Mouse (Mus musculus): ENCODE measurements around the gene Dpep3.

Gene Dpep3

GRCm38 (mm10) chr8:105935863-105936603, 43.2 kb downstream of the Dpep3 start:
- no peak for DNase-seq (ENCODE audit: low spot score in 2 of 2)

- no peak for DNase-seq (ENCODE audit: low spot score in 2 of 2)
Measured at GRCm38 (mm10) chr8:105935105-105935504, 44.1 kb downstream of the Dpep3 start.

DNA sequence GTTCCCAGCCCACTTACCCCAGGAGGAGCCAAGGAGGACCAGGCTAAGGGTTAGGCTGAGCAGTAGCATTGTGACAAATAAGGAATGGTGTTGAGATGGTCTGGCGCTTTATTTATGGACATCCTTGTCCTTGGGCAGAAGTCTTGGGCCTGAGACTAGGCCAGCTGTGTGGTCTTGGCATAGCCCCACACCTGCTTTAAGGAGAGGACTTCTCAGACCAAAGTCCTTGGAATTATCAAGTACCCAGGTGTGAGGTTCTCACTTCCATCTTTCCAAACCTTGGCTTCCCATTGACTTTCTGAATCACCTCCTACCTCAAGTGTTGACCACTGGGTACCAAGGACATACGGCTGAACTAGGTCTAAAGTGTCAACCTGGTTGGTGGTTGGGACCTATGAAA, 45.5 kb downstream of the Dpep3 start, which contains the start of gene Ctrl:
Gene Ctrl, minus strand, starts transcription at position 101 of the 400 bp plus-strand sequence.
- DNase-seq (ENCODE audit: low spot score in 2 of 2), result no peak

GRCm38 (mm10) chr8:105932525-105932924, 46.7 kb downstream of the Dpep3 start:
- DNase-seq (ENCODE audit: low spot score in 2 of 2), result no peak

DNA sequence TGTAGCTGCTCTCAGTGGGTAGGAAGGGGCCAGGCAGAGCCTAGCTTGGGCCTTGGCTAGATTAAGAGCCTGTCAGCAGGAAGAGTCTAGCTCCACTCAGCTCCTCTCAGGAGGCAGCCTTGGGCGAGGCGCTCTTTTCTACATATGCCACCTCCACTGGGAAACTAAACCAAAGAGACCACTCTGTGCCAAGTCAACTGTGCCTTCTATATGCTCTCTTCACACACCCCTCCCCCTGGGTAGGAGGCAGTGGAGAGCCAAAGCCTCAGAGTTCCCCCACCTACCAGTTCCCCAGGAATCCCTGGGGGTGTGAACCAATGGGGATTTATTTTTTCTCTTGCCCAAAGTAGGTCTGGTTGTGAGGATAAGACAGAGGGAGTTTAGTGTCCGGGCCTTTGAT, 48.0 kb downstream of the Dpep3 start:
- DNase-seq (ENCODE audit: low spot score in 2 of 2), result no peak

DNA sequence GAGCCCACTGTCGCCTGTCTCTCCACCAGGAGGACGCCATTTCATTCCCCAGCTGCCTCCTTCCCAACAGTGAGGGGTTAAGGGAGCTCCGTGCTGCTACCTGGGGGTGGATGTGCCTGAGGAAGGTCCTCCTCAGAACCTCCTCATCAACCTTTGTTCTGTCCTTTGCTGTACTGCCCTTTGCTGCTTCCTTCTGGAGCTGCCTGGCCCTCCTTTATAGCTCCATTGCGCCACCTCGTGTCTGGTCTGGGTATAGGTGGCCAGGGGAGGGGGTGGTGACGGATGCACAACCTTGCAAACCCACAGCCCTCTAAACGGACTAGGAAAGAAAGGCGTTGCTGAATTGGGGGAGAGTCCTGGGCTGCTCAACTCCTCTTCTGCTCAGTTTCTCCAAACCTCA, 48.6 kb downstream of the Dpep3 start:
- peak; percentile 79 to 86 for DNase-seq (ENCODE audit: low spot score in 2 of 2)

DNA sequence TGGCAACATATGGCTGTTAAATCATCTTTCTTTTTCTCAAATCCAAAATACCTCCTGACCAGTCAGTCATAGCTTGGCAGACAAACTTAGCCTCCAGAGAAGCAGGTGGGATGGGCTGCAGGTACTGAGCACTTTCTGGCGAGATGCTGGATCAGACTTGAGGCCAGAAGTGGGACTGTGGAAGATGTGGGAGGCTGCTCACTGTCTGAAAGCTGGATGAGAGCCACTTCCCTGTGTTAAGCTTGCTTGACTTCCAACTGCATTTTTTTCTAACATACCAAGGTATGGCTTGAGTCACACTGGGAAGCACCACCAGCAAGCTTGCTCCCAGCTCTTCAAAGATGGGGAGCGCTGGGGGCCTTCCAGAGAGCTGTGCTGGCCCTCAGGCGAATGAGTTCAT, 54.1 kb downstream of the Dpep3 start:
- no peak for DNase-seq (ENCODE audit: low spot score in 2 of 2)
